In the genomic region with DNA sequence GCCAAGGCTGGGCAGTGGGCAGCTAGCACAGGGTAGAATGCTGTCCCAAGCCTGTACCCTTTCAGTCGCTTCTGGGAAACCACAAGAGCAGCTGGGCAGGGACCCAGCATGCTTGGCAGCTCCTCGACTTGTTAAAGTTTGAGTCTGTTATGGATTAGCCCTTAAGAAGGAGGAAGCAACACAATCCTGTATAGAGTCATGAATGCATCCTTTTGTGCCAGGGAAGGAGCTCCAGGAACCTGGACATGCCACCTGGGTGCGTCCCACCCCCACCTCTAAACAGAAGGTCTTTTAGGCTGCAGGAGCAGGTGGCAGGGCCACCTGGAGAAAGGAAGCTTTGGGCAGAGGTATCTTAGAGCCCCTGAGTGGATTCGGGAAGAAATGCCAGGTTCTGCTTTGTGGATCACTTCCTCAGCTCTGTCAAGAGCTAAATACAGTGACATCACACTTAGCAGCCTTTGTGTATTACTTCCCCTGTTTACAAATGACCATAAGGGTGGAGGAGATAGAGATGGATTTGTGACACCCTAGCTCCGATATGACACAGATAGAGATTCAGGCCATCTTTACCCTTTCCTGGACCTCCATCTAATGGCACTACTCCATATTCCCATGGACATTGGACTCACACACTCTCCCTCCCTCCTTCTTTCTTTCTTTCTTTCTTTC, we compare ENCODE assay signal across 9 mouse cellular contexts. TPM values are rescaled to one million over a fixed set of nuclear protein-coding genes. Genes with fewer than 3 reads are reported as not detected.
DNase-seq lines count a peak whose midpoint lies in the region; ATAC-seq and TF ChIP-seq lines count a peak whose summit lies in the region.
"Had no signal": no experiment of that assay in that cellular context is flagged by ENCODE, and none has a peak within 500 bp of the region (broad histone marks: within the 10 kb centered on the region; RNA-seq: fewer than 3 reads in every experiment).

No protein-coding gene starts in this region.

- H3K9me3 ChIP-seq in embryonic facial prominence, embryonic 10.5 days = no peaks in the 10 kb centered on the region
- H3K9me3 ChIP-seq in hindbrain, embryonic 16.5 days (ENCODE audit: control insufficient read depth, low read length) = no peaks in the 10 kb centered on the region
- H3K9me3 ChIP-seq in midbrain, postnatal 0 days (ENCODE audit: low read length) = no peaks in the 10 kb centered on the region

- no peak overlapping the region for H3K4me2 ChIP-seq in hindbrain, embryonic 16.5 days (ENCODE audit: low read length)
- no peak overlapping the region for H3K4me2 ChIP-seq in midbrain, postnatal 0 days (ENCODE audit: low read depth, low read length, poor library complexity, severe bottlenecking)

- TF ChIP-seq CTCF in midbrain, postnatal 0 days (IDR thresholded peaks at IDR 0.05) = no peak

- 81% methylated on average over 5 of the region's 5 CpGs for WGBS in embryonic facial prominence, embryonic 10.5 days
- 73% methylated on average over 5 of the region's 5 CpGs for WGBS in hindbrain, embryonic 16.5 days
- 69% methylated on average over 5 of the region's 5 CpGs for WGBS in midbrain, postnatal 0 days

- H3K9ac ChIP-seq in hindbrain, embryonic 16.5 days (ENCODE audit: low read depth, low read length) = no peak overlapping the region
- H3K9ac ChIP-seq in midbrain, postnatal 0 days (replicated peaks; ENCODE audit: low read length, poor library complexity, severe bottlenecking) = no peak overlapping the region

- H3K27me3 ChIP-seq in embryonic facial prominence, embryonic 10.5 days (replicated peaks; ENCODE audit: low read depth, poor library complexity, severe bottlenecking) = no peaks in the 10 kb centered on the region
- no peaks in the 10 kb centered on the region for H3K27me3 ChIP-seq in hindbrain, embryonic 16.5 days (replicated peaks; ENCODE audit: control insufficient read depth, insufficient read depth, low read length)
- no peaks in the 10 kb centered on the region for H3K27me3 ChIP-seq in midbrain, postnatal 0 days (ENCODE audit: insufficient read depth, low read length)

- H3K36me3 ChIP-seq in embryonic facial prominence, embryonic 10.5 days (replicated peaks) = peaks cover 95% of the 10 kb centered on the region
- peaks cover 18% of the 10 kb centered on the region for H3K36me3 ChIP-seq in hindbrain, embryonic 16.5 days (ENCODE audit: control insufficient read depth, insufficient read depth, low read length)
- H3K36me3 ChIP-seq in midbrain, postnatal 0 days (ENCODE audit: insufficient read depth, low read length) = peaks cover 15% of the 10 kb centered on the region

- peak; percentile 62 for DNase-seq in kidney, adult 18-20 months
- no peak for DNase-seq in kidney, postnatal 4 days
- DNase-seq in NIH3T3 (ENCODE audit: low read depth) = peak; percentile 70
- no peak for DNase-seq in embryonic facial prominence, embryonic 10.5 days (ENCODE audit: low spot score)
- peak; percentile 74 for DNase-seq in midbrain, postnatal 0 days (ENCODE audit: low spot score)
- no peak for DNase-seq in urinary bladder, postnatal 36 days (ENCODE audit: low spot score in 2 of 2)
- no peak for DNase-seq in adrenal gland, adult 18-20 months (ENCODE audit: low spot score in 2 of 2)

- H3K27ac ChIP-seq in embryonic facial prominence, embryonic 10.5 days (replicated peaks) = peak overlapping the region; percentile 51; the same call in 1 of the 2 replicates
- peak overlapping the region; percentile 55; the same call in 1 of the 2 replicates for H3K27ac ChIP-seq in hindbrain, embryonic 16.5 days (ENCODE audit: low read depth, low read length)
- peak overlapping the region; percentile 27; the same call in 1 of the 2 replicates for H3K27ac ChIP-seq in midbrain, postnatal 0 days (ENCODE audit: low read depth, low read length)

- H3K4me1 ChIP-seq in embryonic facial prominence, embryonic 10.5 days = peaks cover 42% of the 10 kb centered on the region
- peaks cover 39% of the 10 kb centered on the region for H3K4me1 ChIP-seq in hindbrain, embryonic 16.5 days (ENCODE audit: control insufficient read depth, insufficient read depth, low read depth, low read length)
- H3K4me1 ChIP-seq in midbrain, postnatal 0 days (ENCODE audit: insufficient read depth, low read length) = peaks cover 19% of the 10 kb centered on the region

- no peak for ATAC-seq in hindbrain, embryonic 16.5 days
- ATAC-seq in midbrain, postnatal 0 days (ENCODE audit: low FRiP score) = no peak

- H3K4me3 ChIP-seq in embryonic facial prominence, embryonic 10.5 days = no peak overlapping the region
- no peak overlapping the region for H3K4me3 ChIP-seq in hindbrain, embryonic 16.5 days (ENCODE audit: low read length)
- no peak overlapping the region for H3K4me3 ChIP-seq in midbrain, postnatal 0 days (ENCODE audit: low read depth, low read length)

RNA-seq across cellular contexts. Expression of a gene that starts 6.8 kb away (rescaled TPM):
- polyA plus RNA-seq in embryonic facial prominence, embryonic 10.5 days (2016; fragmentation: Nextera tagmentation; extraction: Ambion mirVana) = 251 and 255 TPM in 2 replicates
- 532 and 585 TPM in 2 replicates for polyA plus RNA-seq in hindbrain, embryonic 16.5 days (2015; fragmentation: Nextera tagmentation; extraction: Ambion mirVana)
- 454 and 542 TPM in 2 replicates for total RNA-seq in midbrain, postnatal 0 days (2014; rRNA removed)
- 511 and 569 TPM in 2 replicates for polyA plus RNA-seq in midbrain, postnatal 0 days (2015; fragmentation: Nextera tagmentation; extraction: Ambion mirVana)
- 100 to 1,000 TPM; 609 to 688 TPM for total RNA-seq in adrenal gland, adult 18-20 months (2021)

RNA-seq across cellular contexts. Expression of a gene that starts 9.7 kb away (rescaled TPM):
- 130 and 132 TPM in 2 replicates for polyA plus RNA-seq in embryonic facial prominence, embryonic 10.5 days (2016; fragmentation: Nextera tagmentation; extraction: Ambion mirVana)
- 97.4 and 98.7 TPM in 2 replicates for polyA plus RNA-seq in hindbrain, embryonic 16.5 days (2015; fragmentation: Nextera tagmentation; extraction: Ambion mirVana)
- 71.3 and 92.4 TPM in 2 replicates for total RNA-seq in midbrain, postnatal 0 days (2014; rRNA removed)
- 101 and 103 TPM in 2 replicates for polyA plus RNA-seq in midbrain, postnatal 0 days (2015; fragmentation: Nextera tagmentation; extraction: Ambion mirVana)
- 10 to 100 TPM; 24.0 to 26.3 TPM for total RNA-seq in adrenal gland, adult 18-20 months (2021)

RNA-seq across cellular contexts. Expression of a gene that starts 35.1 kb away (rescaled TPM):
- polyA plus RNA-seq in embryonic facial prominence, embryonic 10.5 days (2016; fragmentation: Nextera tagmentation; extraction: Ambion mirVana) = 0.60 and 0.77 TPM in 2 replicates
- 2.1 and 3.2 TPM in 2 replicates for polyA plus RNA-seq in hindbrain, embryonic 16.5 days (2015; fragmentation: Nextera tagmentation; extraction: Ambion mirVana)
- 1.3 and 1.7 TPM in 2 replicates for total RNA-seq in midbrain, postnatal 0 days (2014; rRNA removed)
- polyA plus RNA-seq in midbrain, postnatal 0 days (2015; fragmentation: Nextera tagmentation; extraction: Ambion mirVana) = 0.94 and 1.6 TPM in 2 replicates
- under 1 TPM; 0.30 to 0.38 TPM for total RNA-seq in adrenal gland, adult 18-20 months (2021)
- total RNA-seq: gastrocnemius, adult 8-10 months had no signal

RNA-seq across cellular contexts. Expression of a gene that starts 46.8 kb away (rescaled TPM):
- 1.0 and 1.5 TPM in 2 replicates for polyA plus RNA-seq in embryonic facial prominence, embryonic 10.5 days (2016; fragmentation: Nextera tagmentation; extraction: Ambion mirVana)
- 1.3 and 2.2 TPM in 2 replicates for polyA plus RNA-seq in hindbrain, embryonic 16.5 days (2015; fragmentation: Nextera tagmentation; extraction: Ambion mirVana)
- total RNA-seq in midbrain, postnatal 0 days (2014; rRNA removed) = 0.44 and 1.4 TPM in 2 replicates
- 0.87 and 1.2 TPM in 2 replicates for polyA plus RNA-seq in midbrain, postnatal 0 days (2015; fragmentation: Nextera tagmentation; extraction: Ambion mirVana)
- 1 to 10 TPM; 3.2 to 6.0 TPM for total RNA-seq in adrenal gland, adult 18-20 months (2021)

RNA-seq across cellular contexts. Expression of a gene that starts 54.5 kb away (rescaled TPM):
- polyA plus RNA-seq in embryonic facial prominence, embryonic 10.5 days (2016; fragmentation: Nextera tagmentation; extraction: Ambion mirVana) = 4.4 and 4.6 TPM in 2 replicates
- 0.28 and 0.41 TPM in 2 replicates for polyA plus RNA-seq in hindbrain, embryonic 16.5 days (2015; fragmentation: Nextera tagmentation; extraction: Ambion mirVana)
- total RNA-seq in midbrain, postnatal 0 days (2014; rRNA removed) = 0.19 and 0.38 TPM in 2 replicates
- polyA plus RNA-seq in midbrain, postnatal 0 days (2015; fragmentation: Nextera tagmentation; extraction: Ambion mirVana) = 0.37 and 0.38 TPM in 2 replicates
- 1 to 10 TPM in 1 of 2 experiments, under 1 TPM in 1; 0.50 to 1.2 TPM for total RNA-seq in adrenal gland, adult 18-20 months (2021)

Comparison
In these comparisons a context has a peak if more than half of its experiments do, and no peak if none do; other contexts are left out.
1. DNase-seq: peak in kidney, adult 18-20 months (single experiment), NIH3T3 (single experiment) and midbrain, postnatal 0 days (single experiment); none in kidney, postnatal 4 days (0 of 2), embryonic facial prominence, embryonic 10.5 days (single experiment), urinary bladder, postnatal 36 days (0 of 2) and adrenal gland, adult 18-20 months (0 of 2).
2. Peak in every context shown above with its lines, with median percentiles within 50 percentile points of each other: H3K27ac ChIP-seq.